Mouse (Mus musculus) forebrain, embryonic 11.5 days (tissue): Measurements from ENCODE around the gene Rhod. TPM values are rescaled to one million over a fixed set of nuclear protein-coding genes. Genes with fewer than 3 reads are reported as not detected.

Source experiments
- ATAC-seq: fragments of 200-750 bp; cut with Nextera tagmentation; replicated peaks from 2 replicates; pipeline ENCODE4 v1.8.0; 2017; ENCODE audit warnings: moderate TSS enrichment; ENCODE audit not compliant: low FRiP score
- DNase-seq: peaks from one replicate; pipeline ENCODE4 v3.0.0-alpha.2; 2017; ENCODE audit warnings: low spot score
- H3K27ac ChIP-seq: fragments of 300-500 bp; sonication (generic); 2 replicates; pipeline ENCODE4 v1.5.1; 2014; ENCODE audit warnings: low read depth, low read length
- H3K27me3 ChIP-seq: fragments of 300-500 bp; sonication (generic); 2 replicates; pipeline ENCODE4 v1.6.1; 2014; ENCODE audit warnings: mild to moderate bottlenecking, low read length, mixed read lengths; ENCODE audit not compliant: control insufficient read depth, insufficient read depth
- H3K36me3 ChIP-seq: fragments of 300-500 bp; sonication (generic); 2 replicates; pipeline ENCODE4 v1.6.1; 2014; ENCODE audit warnings: mild to moderate bottlenecking, low read length, moderate library complexity, mixed read lengths; ENCODE audit not compliant: control insufficient read depth, insufficient read depth
- H3K4me1 ChIP-seq: fragments of 300-500 bp; sonication (generic); replicated peaks from 2 replicates; pipeline ENCODE4 v1.6.1; 2014; ENCODE audit warnings: low read length, mixed read lengths; ENCODE audit not compliant: control insufficient read depth, insufficient read depth
- H3K4me2 ChIP-seq: fragments of 300-500 bp; sonication (generic); 2 replicates; pipeline ENCODE4 v1.6.1; 2014; ENCODE audit warnings: low read depth, mild to moderate bottlenecking, low read length, moderate library complexity, mixed read lengths; ENCODE audit not compliant: severe bottlenecking
- H3K4me3 ChIP-seq: fragments of 300-500 bp; sonication (generic); 2 replicates; pipeline ENCODE4 v1.5.1; 2014; ENCODE audit warnings: low read depth, low read length
- H3K9ac ChIP-seq: fragments of 300-500 bp; sonication (generic); 2 replicates; pipeline ENCODE4 v1.6.1; 2014; ENCODE audit warnings: low read length
- H3K9me3 ChIP-seq: fragments of 300-500 bp; sonication (generic); 2 replicates; pipeline ENCODE4 v1.6.1; 2016; ENCODE audit warnings: low read length, mixed read lengths; ENCODE audit not compliant: control insufficient read depth
- WGBS: fragments of 180-500 bp; shearing (Covaris S2); extraction: QIAGEN DNeasy Blood & Tissue Kit; methylation state at CpG from one replicate; pipeline ENCODE4 v1.1.7; 2014; 5-methylcytosine and 5-hydroxymethylcytosine counted together
- polyA plus RNA-seq: library from polyadenylated mRNA; unstranded; fragments of >200 nt; fragmentation: Nextera tagmentation; extraction: Ambion mirVana; gene quantifications from 2 replicates; pipeline ENCODE4 v1.2.1, GENCODE M21; 2014

Rhod gene
- polyA plus RNA-seq = 10.9 and 13.4 TPM in 2 replicates

DNA sequence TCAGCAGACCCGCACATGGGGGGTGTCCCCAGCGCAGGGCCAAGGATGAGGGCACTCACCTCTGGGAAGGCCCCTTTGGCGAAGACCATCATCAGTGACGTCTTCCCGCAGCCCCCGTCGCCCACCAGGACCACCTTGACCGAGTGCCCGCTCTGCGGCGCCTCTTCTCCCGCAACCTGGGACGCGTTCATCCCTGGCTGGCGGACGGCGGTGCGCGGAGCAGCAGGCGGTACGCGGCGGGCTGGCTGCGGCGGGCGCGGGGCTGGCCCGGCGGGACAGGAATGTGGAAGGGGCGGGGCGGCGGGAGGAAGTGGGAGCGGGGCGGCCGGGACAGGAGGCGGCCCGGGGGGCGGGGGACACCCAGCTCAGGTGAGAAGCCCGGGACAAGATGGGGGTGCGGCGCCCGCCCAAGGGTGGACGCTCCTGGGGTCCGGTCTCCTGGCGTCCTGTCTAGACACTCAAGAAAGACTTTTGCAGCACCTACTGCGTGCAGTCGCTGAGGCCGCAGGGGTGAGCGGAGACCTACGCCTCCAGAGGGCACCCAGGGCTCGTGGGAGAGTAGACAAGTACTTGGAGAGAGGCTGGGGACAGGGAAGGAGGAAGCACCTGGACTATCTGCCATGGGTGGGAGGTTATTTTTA is at the start of gene Rhod:
TSS of gene Rhod (minus strand) at position 272 of the 641 bp plus-strand sequence.
- Histone ChIP-seq H3K36me3 (no peaks in the 10 kb centered on the region), H3K27ac (no peak within 1 kb of the TSS), H3K4me1 (peaks cover 4% of the 10 kb centered on the region; the same call in 1 of the 2 replicates), H3K27me3 (peaks cover 11% of the 10 kb centered on the region), H3K9ac (peak within 1 kb of the TSS; percentile 66), H3K9me3 (no peaks in the 10 kb centered on the region), H3K4me2 (peak within 1 kb of the TSS; percentile 92), H3K4me3 (peak within 1 kb of the TSS; percentile 57)
- DNase-seq (peak; percentile 79), ATAC-seq (peak; percentile 27; the same call in 1 of the 2 replicates)
- 1% methylated on average over 46 of the region's 51 CpGs for WGBS

DNA sequence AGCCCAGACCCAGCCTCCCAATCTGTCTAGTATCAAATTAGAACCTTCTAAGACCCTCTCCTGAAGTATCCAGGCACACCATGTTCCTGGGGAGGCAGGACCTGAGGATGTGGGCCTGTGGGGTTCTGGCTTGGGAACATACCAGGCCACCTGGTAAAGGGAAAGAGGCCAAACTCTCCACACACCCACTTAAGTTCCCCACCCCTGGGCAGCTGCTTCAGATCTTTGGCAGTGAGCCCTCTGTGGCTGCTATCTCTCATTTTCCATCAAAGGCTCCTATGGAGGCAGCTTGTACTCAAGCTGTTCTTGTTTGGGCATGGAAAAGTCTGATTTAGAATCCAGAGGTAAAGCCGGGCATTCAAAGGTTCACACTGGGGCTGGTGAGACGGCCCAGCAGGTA is 48.6 kb upstream of the Rhod start:
- WGBS = 88% methylated on average over 2 of the region's 2 CpGs

DNA sequence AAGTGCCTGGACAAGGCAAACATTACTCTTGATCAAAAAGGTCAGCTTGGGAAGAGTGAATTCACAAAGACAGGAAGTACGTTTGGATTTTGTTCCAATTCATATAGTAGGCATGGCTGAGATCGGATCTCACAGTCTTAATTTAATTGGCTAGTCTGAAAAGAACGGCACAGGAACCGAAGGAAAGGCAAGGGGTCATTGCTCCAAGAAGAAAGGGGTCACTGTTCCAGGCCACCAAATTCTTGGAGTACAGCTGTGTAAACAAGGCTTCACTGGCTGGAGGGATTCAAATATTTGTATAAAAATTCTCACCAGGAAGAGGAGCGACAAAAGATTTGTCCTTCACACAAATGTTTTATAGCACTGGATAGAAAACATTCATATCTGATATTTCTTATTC is 45.8 kb upstream of the Rhod start:
- H3K27ac ChIP-seq = no peak overlapping the region
- whole genome bisulfite sequencing = 59% methylated on average over 5 of the region's 5 CpGs
- no peaks in the 10 kb centered on the region for H3K4me1 ChIP-seq

More for the DNA sequence above, 48.6 kb upstream of the Rhod start:
- no peak overlapping the region for H3K4me3 ChIP-seq
- H3K4me2 ChIP-seq = no peak overlapping the region
- ATAC-seq (no peak), DNase-seq (no peak)
- H3K9ac ChIP-seq = no peak overlapping the region
- H3K27me3 ChIP-seq = no peaks in the 10 kb centered on the region
- H3K36me3 ChIP-seq = no peaks in the 10 kb centered on the region
- H3K4me1 ChIP-seq = no peaks in the 10 kb centered on the region
- no peak overlapping the region for H3K27ac ChIP-seq
- H3K9me3 ChIP-seq = no peaks in the 10 kb centered on the region

DNA sequence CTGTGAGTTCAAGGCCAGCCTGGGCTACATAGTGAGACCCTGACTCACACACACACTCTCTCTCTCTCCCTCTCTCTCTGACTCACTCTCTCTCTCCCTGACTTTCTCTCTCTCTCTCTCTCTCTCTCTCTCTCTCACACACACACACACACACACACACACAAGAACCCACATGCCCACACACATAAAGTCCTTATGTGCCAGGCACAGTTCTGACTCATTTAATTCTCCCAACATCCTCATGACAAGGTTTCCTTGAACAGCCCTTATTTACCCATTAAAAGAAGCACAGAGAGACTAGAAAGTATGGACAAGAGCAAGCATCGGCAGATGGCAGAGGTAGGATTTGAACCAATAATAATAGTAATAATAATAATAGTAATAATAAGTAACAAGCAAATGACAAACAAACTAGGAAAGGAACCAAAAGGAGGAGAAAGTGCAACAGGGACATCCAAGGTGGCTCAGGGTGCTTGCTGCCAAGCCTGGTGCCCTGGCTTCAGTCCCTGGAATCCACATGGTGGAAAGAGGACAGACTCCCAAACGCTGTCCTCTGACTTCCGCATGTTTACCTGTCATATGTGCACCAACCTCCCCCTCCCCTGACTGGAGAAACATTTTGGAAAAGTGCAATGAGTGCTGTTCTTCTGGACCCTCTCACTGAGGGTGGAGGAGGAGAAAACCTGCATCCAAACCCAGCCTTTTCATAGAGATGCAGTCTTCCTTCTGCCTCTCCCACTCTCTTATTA is 43.1 kb upstream of the Rhod start:
- no peaks in the 10 kb centered on the region for H3K4me1 ChIP-seq
- no peaks in the 10 kb centered on the region for H3K9me3 ChIP-seq
- peaks cover 7% of the 10 kb centered on the region; the same call in 1 of the 2 replicates for H3K27me3 ChIP-seq
- ATAC-seq = no peak
- H3K36me3 ChIP-seq = no peaks in the 10 kb centered on the region
- no peak overlapping the region for H3K4me2 ChIP-seq
- no peak overlapping the region for H3K27ac ChIP-seq
- 95% methylated on average over 3 of the region's 3 CpGs for WGBS
- no peak overlapping the region for H3K4me3 ChIP-seq
- DNase-seq = no peak
- H3K9ac ChIP-seq = no peak overlapping the region

More for the DNA sequence above, 45.8 kb upstream of the Rhod start:
- Histone ChIP-seq H3K4me2 (no peak overlapping the region), H3K9ac (no peak overlapping the region), H3K4me3 (no peak overlapping the region), H3K9me3 (no peaks in the 10 kb centered on the region), H3K27me3 (no peaks in the 10 kb centered on the region), H3K36me3 (no peaks in the 10 kb centered on the region)
- DNase-seq (no peak), ATAC-seq (no peak)

DNA sequence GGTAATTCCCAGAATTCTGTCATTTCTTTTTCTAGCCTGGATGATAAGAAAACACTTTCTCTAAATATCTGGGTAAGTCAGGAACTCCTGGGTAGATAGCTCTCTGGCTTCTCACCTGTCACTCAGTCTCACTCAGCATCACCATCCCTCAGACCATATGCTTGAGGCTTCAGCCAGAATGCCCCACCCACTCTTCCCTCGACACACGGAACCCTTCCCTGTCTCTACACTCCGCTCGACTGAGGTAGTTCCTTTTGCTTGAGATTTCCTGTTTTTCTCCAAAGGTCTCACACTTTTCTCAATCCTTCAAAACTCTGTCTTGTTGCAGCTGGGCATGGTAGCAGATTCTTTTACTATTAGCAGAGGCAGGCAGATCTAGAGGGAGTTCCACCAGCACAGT is 42.1 kb upstream of the Rhod start:
- no peak overlapping the region for H3K4me3 ChIP-seq
- peaks cover 4% of the 10 kb centered on the region; the same call in 1 of the 2 replicates for H3K4me1 ChIP-seq
- no peak for DNase-seq
- no peak overlapping the region for H3K9ac ChIP-seq
- no peak overlapping the region for H3K4me2 ChIP-seq
- WGBS = 68% methylated on average over 4 of the region's 4 CpGs
- H3K36me3 ChIP-seq = no peaks in the 10 kb centered on the region
- ATAC-seq = no peak
- H3K27me3 ChIP-seq = peaks cover 16% of the 10 kb centered on the region
- no peak overlapping the region for H3K27ac ChIP-seq
- no peaks in the 10 kb centered on the region for H3K9me3 ChIP-seq

DNA sequence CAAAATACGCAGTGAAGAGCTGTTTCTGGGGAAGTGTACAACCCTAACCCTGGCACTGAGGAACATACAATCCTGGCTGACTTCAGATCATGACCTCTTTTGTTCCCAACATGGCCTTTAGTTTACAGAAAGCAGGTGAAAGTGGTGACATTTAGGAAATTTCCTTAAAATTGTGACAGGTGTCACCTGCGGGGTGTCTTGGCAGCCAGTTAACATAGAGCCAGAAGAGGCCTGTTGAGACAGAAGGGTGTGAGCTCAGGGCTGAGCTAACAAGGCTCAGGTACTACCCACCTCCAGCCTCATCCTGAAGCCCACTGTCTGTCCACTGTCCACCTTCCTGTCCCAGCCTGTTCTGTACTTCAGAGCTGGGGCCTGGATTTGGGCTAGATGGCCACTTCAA is 40.8 kb upstream of the Rhod start:
- H3K27ac ChIP-seq = no peak overlapping the region
- H3K4me1 ChIP-seq = peaks cover 5% of the 10 kb centered on the region; the same call in 1 of the 2 replicates
- no peak for ATAC-seq
- H3K27me3 ChIP-seq = peaks cover 27% of the 10 kb centered on the region
- DNase-seq = no peak
- H3K9ac ChIP-seq = no peak overlapping the region
- H3K36me3 ChIP-seq = no peaks in the 10 kb centered on the region
- WGBS = 94% methylated on average over 2 of the region's 2 CpGs
- H3K4me3 ChIP-seq = no peak overlapping the region
- H3K9me3 ChIP-seq = no peaks in the 10 kb centered on the region
- H3K4me2 ChIP-seq = no peak overlapping the region

DNA sequence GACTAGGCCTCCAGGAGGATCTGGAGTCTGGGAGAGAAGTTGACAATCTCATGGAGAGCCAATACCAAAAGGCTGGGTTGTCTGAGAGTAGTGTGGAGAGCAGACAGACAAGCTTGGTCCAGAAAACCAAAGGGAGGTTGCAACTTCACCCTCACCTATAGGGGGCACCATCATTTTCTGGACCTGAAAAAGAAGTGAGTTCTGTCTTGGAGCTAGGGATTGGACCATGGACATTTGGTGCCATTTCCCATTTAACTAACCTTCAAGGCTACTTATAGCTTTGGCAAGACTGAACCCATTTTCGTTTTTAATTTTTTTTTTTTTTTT is 38.9 kb upstream of the Rhod start:
- H3K4me1 ChIP-seq = peaks cover 5% of the 10 kb centered on the region; the same call in 1 of the 2 replicates
- no peaks in the 10 kb centered on the region for H3K9me3 ChIP-seq
- H3K4me2 ChIP-seq = no peak overlapping the region
- H3K27me3 ChIP-seq = peaks cover 30% of the 10 kb centered on the region
- ATAC-seq = no peak
- no peak for DNase-seq
- H3K27ac ChIP-seq = no peak overlapping the region
- H3K4me3 ChIP-seq = no peak overlapping the region
- 37% methylated on average over 1 of the region's 1 CpGs for WGBS
- no peaks in the 10 kb centered on the region for H3K36me3 ChIP-seq
- no peak overlapping the region for H3K9ac ChIP-seq

DNA sequence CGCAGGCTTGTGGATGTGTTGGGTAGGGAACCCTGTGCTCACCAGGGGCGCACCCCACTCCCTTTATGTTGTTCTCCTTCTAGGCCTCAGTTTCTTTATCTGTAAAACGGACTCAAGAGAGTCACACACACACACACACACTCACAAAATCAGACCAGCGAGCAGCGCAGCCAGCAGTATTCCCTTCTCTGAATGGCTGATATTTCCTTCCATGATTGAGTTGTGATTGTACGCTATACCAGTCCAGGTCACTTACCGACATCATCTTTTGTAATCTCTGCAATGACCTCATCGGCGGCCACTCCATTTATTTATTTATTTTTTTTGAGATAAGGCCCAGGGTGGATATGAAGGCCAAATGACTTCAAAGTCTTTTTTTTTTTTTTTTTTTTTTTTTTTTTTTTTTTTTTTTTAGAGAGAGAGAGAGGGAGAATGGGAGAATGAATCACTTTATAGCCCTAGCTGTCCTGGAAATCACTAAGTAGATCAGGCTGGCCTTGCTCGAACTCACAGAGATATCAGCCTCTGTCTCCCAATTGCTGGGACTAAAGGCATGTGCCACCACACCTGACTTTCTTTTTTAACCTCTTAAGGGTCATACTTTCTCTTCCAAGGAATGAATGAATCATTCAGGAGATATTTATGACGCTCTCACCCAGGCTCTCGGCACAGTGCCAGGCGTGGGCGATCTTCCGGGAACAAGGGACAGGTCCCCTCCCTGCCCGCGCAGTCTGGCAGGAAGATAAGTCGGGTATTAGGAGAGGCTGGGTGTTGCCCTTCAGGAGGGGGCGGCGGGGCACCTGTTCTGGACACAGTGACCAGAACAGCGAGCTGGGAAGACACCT is 38.3 kb upstream of the Rhod start, which contains the start of gene Syt12:
TSS of gene Syt12 (minus strand) at position 103 of the 845 bp plus-strand sequence.
- H3K27ac ChIP-seq = no peak within 1 kb of the TSS

More for the DNA sequence above, 38.3 kb upstream of the Rhod start, which contains the start of gene Syt12:
- no peak for ATAC-seq
- Histone ChIP-seq H3K27me3 (peaks cover 30% of the 10 kb centered on the region), H3K4me1 (peaks cover 5% of the 10 kb centered on the region; the same call in 1 of the 2 replicates), H3K9me3 (no peaks in the 10 kb centered on the region), H3K4me2 (peak within 1 kb of the TSS; percentile 75), H3K36me3 (no peaks in the 10 kb centered on the region), H3K9ac (peak within 1 kb of the TSS; percentile 41), H3K4me3 (peak within 1 kb of the TSS; percentile 36)
- 30% methylated on average over 21 of the region's 21 CpGs for WGBS
- DNase-seq = no peak
